Mouse (Mus musculus) T-cell, adult 2 months (primary cell): ENCODE results near the gene Cfap61.

ENCODE experiments used
- DNase-seq: peaks from one replicate; pipeline ENCODE4 v3.0.0; 2022; ENCODE audit warnings: low spot score

Gene Cfap61

GRCm38 (mm10) chr2:146083326-146083871 lies 148.8 kb downstream of the Cfap61 start:
- DNase-seq = no peak

- no peak for DNase-seq
These were observed 152.8 kb downstream of the Cfap61 start for GRCm38 (mm10) chr2:146087411-146087810.

GRCm38 (mm10) chr2:146089157-146089692 lies 154.6 kb downstream of the Cfap61 start:
- DNase-seq = no peak

GRCm38 (mm10) chr2:146097532-146097931 lies 162.9 kb downstream of the Cfap61 start:
- no peak for DNase-seq

- no peak for DNase-seq
These were observed 164.5 kb downstream of the Cfap61 start for GRCm38 (mm10) chr2:146098853-146099717.

GRCm38 (mm10) chr2:146099838-146100237 lies 165.3 kb downstream of the Cfap61 start:
- DNase-seq = no peak

- no peak for DNase-seq
These were observed 166.0 kb downstream of the Cfap61 start for GRCm38 (mm10) chr2:146100489-146101060.

GRCm38 (mm10) chr2:146102600-146102999 lies 168.0 kb downstream of the Cfap61 start:
- no peak for DNase-seq

- no peak for DNase-seq
These were observed 170.8 kb downstream of the Cfap61 start for GRCm38 (mm10) chr2:146105341-146105740.

GRCm38 (mm10) chr2:146107980-146108379 lies 173.4 kb downstream of the Cfap61 start:
- DNase-seq = no peak

GRCm38 (mm10) chr2:146109921-146110320 lies 175.3 kb downstream of the Cfap61 start:
- no peak for DNase-seq

GRCm38 (mm10) chr2:146116282-146116681 lies 181.7 kb downstream of the Cfap61 start:
- no peak for DNase-seq

GRCm38 (mm10) chr2:146116726-146117125 lies 182.1 kb downstream of the Cfap61 start:
- DNase-seq = no peak

GRCm38 (mm10) chr2:146117191-146117914 lies 182.8 kb downstream of the Cfap61 start:
- no peak for DNase-seq

- no peak for DNase-seq
These were observed 183.4 kb downstream of the Cfap61 start for GRCm38 (mm10) chr2:146117915-146118403.

- no peak for DNase-seq
These were observed 187.0 kb downstream of the Cfap61 start for GRCm38 (mm10) chr2:146121551-146121950.

GRCm38 (mm10) chr2:146125129-146125528 lies 190.5 kb downstream of the Cfap61 start:
- DNase-seq = no peak

- no peak for DNase-seq
These were observed 194.0 kb downstream of the Cfap61 start for GRCm38 (mm10) chr2:146128622-146129021.

GRCm38 (mm10) chr2:146130514-146130913 lies 195.9 kb downstream of the Cfap61 start:
- no peak for DNase-seq

- no peak for DNase-seq
These were observed 199.7 kb downstream of the Cfap61 start for GRCm38 (mm10) chr2:146134275-146134674.

GRCm38 (mm10) chr2:146140711-146141110 lies 206.1 kb downstream of the Cfap61 start:
- DNase-seq = no peak

GRCm38 (mm10) chr2:146147306-146147705 lies 212.7 kb downstream of the Cfap61 start:
- DNase-seq = no peak
